Mouse (Mus musculus): Measurements from ENCODE around the gene Fam192a.

DNA sequence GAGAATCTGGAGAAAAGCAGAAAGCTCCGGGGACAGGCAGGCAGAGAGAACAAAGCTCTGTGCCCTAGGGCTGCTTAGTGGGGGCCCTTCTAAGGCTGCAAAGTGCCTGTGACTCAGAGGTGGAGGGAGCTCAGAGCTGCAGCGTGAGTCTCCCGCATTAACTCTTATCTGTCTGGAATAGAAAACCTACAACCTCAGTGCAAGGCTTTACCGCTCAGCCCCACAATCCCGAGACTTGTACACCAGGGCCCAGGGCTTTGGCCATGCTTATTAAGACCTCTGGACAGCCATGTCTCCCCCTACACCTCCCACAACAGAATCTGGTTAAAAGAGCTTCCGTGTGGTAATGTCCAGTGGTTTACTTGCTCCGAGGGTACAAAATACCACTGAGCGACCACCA is 69.8 kb downstream of the Fam192a start:
- TF ChIP-seq POLR2A (IDR thresholded peaks at IDR 0.05; ENCODE audit: borderline replicate concordance, extremely low read depth, low read depth, low read length) (no peak), CTCF (IDR thresholded peaks at IDR 0.05; ENCODE audit: insufficient read depth, low read length) (no peak)
